Mouse (Mus musculus): ENCODE measurements at regions not wholly inside any gene's neighbourhood (a gene's known extent, or its start where the extent isn't known, plus 50 kb on each side); places are given as distances from the start of the nearest gene placed in this dataset.
"Not testable (repeated sequence)": the region's sequence is repeated elsewhere in the genome, so short reads cannot be mapped to it uniquely, and the experiment has no call there.

- no peak for DNase-seq (ENCODE audit: low spot score in 2 of 2)
Measured at GRCm38 (mm10) chr15:41920270-41920669, 1786.1 kb downstream of the 9330182O14Rik start.

- no peak for DNase-seq (ENCODE audit: low spot score in 2 of 2)
Measured at GRCm38 (mm10) chr15:41936697-41937096, 1802.5 kb downstream of the 9330182O14Rik start.

GRCm38 (mm10) chr15:41945226-41945625, 1811.1 kb downstream of the 9330182O14Rik start:
- no peak for DNase-seq (ENCODE audit: low spot score in 2 of 2)

- no peak for DNase-seq (ENCODE audit: low spot score in 2 of 2)
Measured at GRCm38 (mm10) chr15:41947888-41948287, 1813.7 kb downstream of the 9330182O14Rik start.

GRCm38 (mm10) chr15:41948347-41949093, 1814.4 kb downstream of the 9330182O14Rik start:
- DNase-seq (ENCODE audit: low spot score in 2 of 2) = no peak

- DNase-seq (ENCODE audit: low spot score in 2 of 2) = no peak
Measured at GRCm38 (mm10) chr15:41949094-41949461, 1814.9 kb downstream of the 9330182O14Rik start.

GRCm38 (mm10) chr15:41951276-41951675, 1817.1 kb downstream of the 9330182O14Rik start:
- no peak for DNase-seq (ENCODE audit: low spot score in 2 of 2)

GRCm38 (mm10) chr15:41960597-41960996, 1826.4 kb downstream of the 9330182O14Rik start:
- no peak for DNase-seq (ENCODE audit: low spot score in 2 of 2)

GRCm38 (mm10) chr15:41970877-41971276, 1836.7 kb downstream of the 9330182O14Rik start:
- no peak for DNase-seq (ENCODE audit: low spot score in 2 of 2)

GRCm38 (mm10) chr15:41973263-41973662, 1839.1 kb downstream of the 9330182O14Rik start:
- peak; percentile 61 to 70 for DNase-seq (ENCODE audit: low spot score in 2 of 2)

GRCm38 (mm10) chr15:41977196-41977595, 1843.0 kb downstream of the 9330182O14Rik start:
- DNase-seq (ENCODE audit: low spot score in 2 of 2) = no peak

GRCm38 (mm10) chr15:41977649-41978231, 1843.6 kb downstream of the 9330182O14Rik start:
- DNase-seq (ENCODE audit: low spot score in 2 of 2) = no peak

GRCm38 (mm10) chr15:41983261-41983660, 1849.1 kb downstream of the 9330182O14Rik start:
- no peak for DNase-seq (ENCODE audit: low spot score in 2 of 2)

GRCm38 (mm10) chr15:41984267-41984666, 1850.1 kb downstream of the 9330182O14Rik start:
- no peak for DNase-seq (ENCODE audit: low spot score in 2 of 2)

- DNase-seq (ENCODE audit: low spot score in 2 of 2) = no peak
Measured at GRCm38 (mm10) chr15:41986264-41986663, 1852.1 kb downstream of the 9330182O14Rik start.

- no peak for DNase-seq (ENCODE audit: low spot score in 2 of 2)
Measured at GRCm38 (mm10) chr15:41989065-41989464, 1854.9 kb downstream of the 9330182O14Rik start.

- DNase-seq (ENCODE audit: low spot score in 2 of 2) = no peak
Measured at GRCm38 (mm10) chr15:41991816-41992215, 1857.7 kb downstream of the 9330182O14Rik start.

- DNase-seq (ENCODE audit: low spot score in 2 of 2) = not testable (repeated sequence)
Measured at GRCm38 (mm10) chr15:42032286-42032685, 1898.1 kb downstream of the 9330182O14Rik start.

GRCm38 (mm10) chr15:42047088-42047976, 1913.2 kb downstream of the 9330182O14Rik start:
- DNase-seq (ENCODE audit: low spot score in 2 of 2) = no peak

- DNase-seq (ENCODE audit: low spot score in 2 of 2) = no peak
Measured at GRCm38 (mm10) chr15:42056772-42057171, 1922.6 kb downstream of the 9330182O14Rik start.

GRCm38 (mm10) chr15:42068207-42068831, 1934.2 kb downstream of the 9330182O14Rik start:
- no peak for DNase-seq (ENCODE audit: low spot score in 2 of 2)

- DNase-seq (ENCODE audit: low spot score in 2 of 2) = no peak
Measured at GRCm38 (mm10) chr15:42069072-42069471, 1934.9 kb downstream of the 9330182O14Rik start.

All from natural killer cell, adult 2 months (primary cell).